Mouse (Mus musculus) embryonic fibroblast, embryonic 13.5 days (primary cell): Measurements from ENCODE around the gene Ccdc61.

Source experiments
- CTCF ChIP-seq: IDR thresholded peaks from 2 replicates; pipeline ENCODE4 v1.5.1; 2011; ENCODE audit warnings: mild to moderate bottlenecking, control low read depth, low read length, moderate library complexity, borderline replicate concordance; ENCODE audit not compliant: insufficient read depth
- POLR2A ChIP-seq: IDR thresholded peaks from 2 replicates; pipeline ENCODE4 v1.6.1; 2011; ENCODE audit warnings: low read depth, mild to moderate bottlenecking, control low read depth, low read length, moderate library complexity

- TF ChIP-seq POLR2A (no peak), CTCF (no peak)
Measured at GRCm38 (mm10) chr7:18917931-18918330, 7.7 kb upstream of the Ccdc61 start.
